Mouse (Mus musculus): ENCODE measurements at regions not wholly inside any gene's neighbourhood (a gene's known extent, or its start where the extent isn't known, plus 50 kb on each side); places are given as distances from the start of the nearest gene placed in this dataset.

DNA sequence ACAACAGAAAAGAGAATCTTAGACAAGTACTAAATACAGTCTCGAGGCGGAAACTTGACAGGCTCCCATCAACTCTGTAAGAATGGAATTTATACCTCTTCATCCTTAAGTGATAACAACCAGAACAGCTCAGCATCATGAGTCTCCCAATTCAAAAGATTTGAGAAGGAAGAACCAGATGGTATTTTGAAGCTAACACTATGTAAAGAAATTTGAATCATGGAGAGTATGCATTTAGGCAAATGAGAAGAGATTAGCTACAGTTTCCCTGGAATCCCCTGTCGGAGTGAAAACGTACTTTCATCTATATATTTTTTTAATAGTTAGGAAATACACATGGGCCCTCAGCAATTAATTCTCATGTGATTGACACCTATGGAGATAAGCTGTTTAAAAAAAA is 140.9 kb downstream of the Nrip1 start:
- DNase-seq, result no peak
- intact Hi-C loops (cut with DNase I; ENCODE audit: low total_unique reads), result no loop called here

GRCm38 (mm10) chr16:76232174-76232573 is 141.5 kb downstream of the Nrip1 start:
- no peak for DNase-seq
- intact Hi-C loops (cut with DNase I; ENCODE audit: low total_unique reads), result no loop called here

GRCm38 (mm10) chr16:76230516-76231302 is 142.9 kb downstream of the Nrip1 start:
- intact Hi-C loops (cut with DNase I; ENCODE audit: low total_unique reads), result no loop called here
- DNase-seq, result no peak

DNA sequence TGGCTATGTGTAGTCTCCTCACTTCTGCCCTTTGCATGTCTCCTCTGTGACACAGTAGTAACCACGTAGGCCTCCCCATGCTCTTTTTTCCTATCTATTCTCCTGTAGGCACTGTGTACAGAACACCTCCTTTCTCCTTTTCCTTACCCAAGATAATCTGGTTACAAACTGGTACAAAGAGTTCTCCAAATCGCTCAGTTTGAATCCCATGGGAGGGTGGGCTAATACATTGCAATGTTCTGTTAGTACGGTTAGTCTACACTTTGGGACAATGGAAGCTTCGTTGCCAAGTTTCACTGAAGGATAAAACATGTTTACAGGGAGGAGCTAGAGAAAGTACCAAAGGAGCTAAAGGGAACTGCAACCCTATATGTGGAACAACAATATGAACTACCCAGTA is 145.2 kb downstream of the Nrip1 start:
- DNase-seq, result no peak
- intact Hi-C loops (cut with DNase I; ENCODE audit: low total_unique reads), result no loop called here

DNA sequence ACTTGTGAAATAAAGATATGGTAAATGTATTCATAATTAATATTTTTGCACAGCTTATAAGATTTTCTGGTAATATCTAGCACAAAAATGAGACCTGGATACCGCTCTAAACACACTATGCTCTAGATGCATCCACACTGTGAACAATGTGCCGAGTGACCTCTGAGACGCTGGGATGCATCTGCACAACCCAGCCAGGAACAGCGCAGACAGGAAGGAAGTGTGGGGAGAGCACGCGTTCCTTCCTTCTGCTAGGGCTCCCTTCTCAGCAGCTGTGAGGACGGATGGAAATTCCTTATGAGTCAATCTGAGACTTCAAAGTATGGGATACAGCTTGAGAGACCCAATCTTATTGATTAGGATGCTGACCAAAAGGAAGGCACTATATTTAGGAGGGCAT is 147.2 kb downstream of the Nrip1 start:
- intact Hi-C loops (cut with DNase I; ENCODE audit: low total_unique reads), result no loop called here
- no peak for DNase-seq

GRCm38 (mm10) chr16:76225587-76226226 is 147.9 kb downstream of the Nrip1 start:
- intact Hi-C loops (cut with DNase I; ENCODE audit: low total_unique reads), result no loop called here
- no peak for DNase-seq

- intact Hi-C loops (cut with DNase I; ENCODE audit: low total_unique reads), result no loop called here
- DNase-seq, result no peak
These were observed 148.6 kb downstream of the Nrip1 start for GRCm38 (mm10) chr16:76224901-76225586.

DNA sequence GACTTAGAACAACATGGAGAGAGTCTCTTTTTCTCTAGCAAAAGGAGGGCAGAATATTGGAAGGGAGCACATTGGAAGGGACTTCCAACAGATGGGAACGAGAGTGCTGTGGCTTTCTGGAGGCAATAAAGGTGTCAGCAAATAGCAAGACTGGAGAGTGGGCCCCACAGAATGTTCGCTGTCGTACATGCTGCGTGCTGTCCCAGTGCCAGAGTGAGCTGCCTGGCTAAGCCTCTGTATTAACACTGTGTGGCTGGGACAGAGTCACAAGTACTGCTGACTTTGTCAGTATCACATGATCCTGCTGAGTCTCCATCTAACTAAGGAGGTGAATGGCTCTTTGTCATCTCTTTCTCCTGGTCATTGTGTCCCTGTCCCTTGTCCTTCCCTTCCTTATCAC is 149.9 kb downstream of the Nrip1 start:
- intact Hi-C loops (cut with DNase I; ENCODE audit: low total_unique reads), result no loop called here
- no peak for DNase-seq

DNA sequence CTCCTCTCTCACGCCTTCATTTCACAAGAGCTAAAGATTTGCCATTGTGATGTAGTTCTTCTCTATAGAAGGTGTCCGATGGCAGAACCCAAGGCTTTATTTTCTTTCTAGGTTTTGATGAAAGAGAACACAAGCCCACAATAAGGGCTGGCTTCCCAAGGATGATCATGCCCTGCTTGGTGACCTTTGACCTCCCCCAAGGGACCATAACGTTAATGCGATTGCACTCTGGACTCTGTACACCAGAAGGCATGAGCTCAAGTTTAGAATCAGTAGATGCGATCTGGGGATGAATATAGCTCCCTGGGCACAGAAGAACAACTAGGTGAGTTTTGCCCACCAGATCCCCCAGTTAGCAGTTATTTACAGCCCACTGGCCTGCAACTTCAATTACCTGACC is 150.7 kb downstream of the Nrip1 start:
- no peak for DNase-seq
- intact Hi-C loops (cut with DNase I; ENCODE audit: low total_unique reads), result no loop called here

DNA sequence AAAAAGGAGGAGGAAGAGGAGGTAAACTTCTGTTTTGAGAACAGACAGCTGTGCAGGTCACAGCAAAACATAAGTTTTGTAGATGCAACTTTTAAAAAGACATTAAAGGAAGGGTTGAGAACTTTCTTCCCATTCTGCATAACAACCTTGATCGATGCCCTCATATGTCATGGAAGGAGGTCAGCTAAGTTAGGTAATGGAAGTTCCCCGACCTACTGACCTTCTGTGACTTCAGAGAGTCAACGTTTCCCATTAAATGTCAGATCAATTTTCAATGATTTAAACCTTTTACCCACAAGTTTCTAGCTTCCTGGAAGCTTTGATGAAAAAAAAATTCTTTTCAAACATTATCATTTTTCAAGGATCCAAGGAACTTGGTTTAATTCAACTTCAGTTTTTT is 153.2 kb downstream of the Nrip1 start:
- intact Hi-C loops (cut with DNase I; ENCODE audit: low total_unique reads), result no loop called here
- DNase-seq, result no peak

- intact Hi-C loops (cut with DNase I; ENCODE audit: low total_unique reads), result no loop called here
- no peak for DNase-seq
These were observed 154.4 kb downstream of the Nrip1 start for GRCm38 (mm10) chr16:76219233-76219632.

DNA sequence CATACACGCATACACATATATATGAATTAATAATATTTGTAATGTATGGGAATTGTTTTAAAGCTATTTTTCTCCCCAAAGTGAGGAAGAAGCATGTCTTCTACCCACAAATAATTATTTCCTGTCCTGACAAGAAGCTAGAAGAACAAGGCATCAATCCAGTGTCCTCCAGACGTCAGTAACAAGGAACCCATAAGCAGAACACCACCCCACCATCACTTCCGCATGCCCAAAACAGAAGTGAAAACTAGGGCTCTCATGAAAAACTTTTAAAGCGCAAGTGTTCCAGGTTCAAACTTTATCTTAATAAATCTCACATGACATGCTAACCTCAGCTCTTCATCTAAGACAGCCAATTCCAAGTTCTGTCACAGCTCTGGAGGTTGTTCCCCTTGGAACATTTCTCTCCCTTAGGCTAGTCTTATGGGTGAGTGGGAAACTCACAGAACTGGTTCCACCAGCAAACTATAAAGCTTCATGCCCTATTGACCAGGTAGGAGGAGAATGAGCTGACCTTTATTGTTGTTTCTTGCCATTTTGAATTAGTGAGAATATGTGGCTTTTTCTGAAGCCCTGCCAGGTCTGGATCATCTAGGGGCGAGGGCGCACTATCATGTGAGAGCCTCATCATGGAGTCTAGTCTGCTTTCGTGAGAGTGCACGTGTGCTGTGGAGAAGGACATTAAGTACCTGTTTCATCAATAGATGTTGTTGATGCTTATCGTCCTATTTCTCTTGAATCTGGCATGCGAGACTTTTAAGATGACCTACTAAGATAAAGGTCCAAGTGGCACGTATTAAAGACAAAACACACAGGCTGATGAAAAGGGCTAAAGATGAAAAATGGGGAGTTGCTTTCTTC is 155.1 kb downstream of the Nrip1 start:
- no peak for DNase-seq
- intact Hi-C loops (cut with DNase I; ENCODE audit: low total_unique reads), result no loop called here

DNA sequence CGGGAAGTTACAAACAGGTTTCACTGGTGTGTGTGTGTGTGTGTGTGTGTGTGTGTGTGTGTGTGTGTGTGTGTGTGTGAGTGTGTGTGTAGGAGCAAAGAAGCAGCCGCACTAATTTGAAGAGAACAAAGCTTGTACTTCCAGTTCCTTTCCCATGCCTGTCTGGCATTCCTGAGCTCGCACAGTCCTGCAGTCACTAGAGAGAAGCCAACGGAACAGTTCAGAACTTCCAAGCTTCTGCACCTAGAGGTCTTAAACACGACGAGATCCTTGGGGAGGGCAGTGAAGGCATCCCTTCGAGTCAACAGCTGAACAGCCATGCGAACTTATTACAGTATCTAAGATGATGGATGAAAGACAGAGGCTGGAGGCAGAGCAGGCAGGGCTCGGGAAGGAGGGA is 157.4 kb downstream of the Nrip1 start:
- intact Hi-C loops (cut with DNase I; ENCODE audit: low total_unique reads), result no loop called here
- DNase-seq, result no peak

DNA sequence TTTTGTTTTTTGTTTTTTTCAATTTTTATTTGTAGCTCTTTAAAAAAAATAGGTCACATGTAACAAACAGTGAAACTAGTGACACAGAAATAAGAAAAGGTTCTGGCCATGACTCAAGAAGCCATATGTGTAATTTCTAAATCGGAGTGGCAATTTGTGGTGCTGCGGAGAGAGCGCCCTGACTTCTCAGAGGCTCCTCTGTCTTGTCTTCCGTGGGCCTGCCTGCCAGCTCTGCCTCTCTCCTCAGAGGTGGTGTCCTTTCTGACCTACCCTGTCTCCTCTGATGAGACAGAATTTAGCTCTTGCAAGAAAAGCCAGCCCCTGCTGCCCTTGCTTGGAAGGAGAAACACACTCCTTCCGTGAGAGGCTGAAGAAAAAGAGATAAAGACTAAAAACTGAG is 158.1 kb downstream of the Nrip1 start:
- DNase-seq, result no peak
- intact Hi-C loops (cut with DNase I; ENCODE audit: low total_unique reads), result no loop called here

DNA sequence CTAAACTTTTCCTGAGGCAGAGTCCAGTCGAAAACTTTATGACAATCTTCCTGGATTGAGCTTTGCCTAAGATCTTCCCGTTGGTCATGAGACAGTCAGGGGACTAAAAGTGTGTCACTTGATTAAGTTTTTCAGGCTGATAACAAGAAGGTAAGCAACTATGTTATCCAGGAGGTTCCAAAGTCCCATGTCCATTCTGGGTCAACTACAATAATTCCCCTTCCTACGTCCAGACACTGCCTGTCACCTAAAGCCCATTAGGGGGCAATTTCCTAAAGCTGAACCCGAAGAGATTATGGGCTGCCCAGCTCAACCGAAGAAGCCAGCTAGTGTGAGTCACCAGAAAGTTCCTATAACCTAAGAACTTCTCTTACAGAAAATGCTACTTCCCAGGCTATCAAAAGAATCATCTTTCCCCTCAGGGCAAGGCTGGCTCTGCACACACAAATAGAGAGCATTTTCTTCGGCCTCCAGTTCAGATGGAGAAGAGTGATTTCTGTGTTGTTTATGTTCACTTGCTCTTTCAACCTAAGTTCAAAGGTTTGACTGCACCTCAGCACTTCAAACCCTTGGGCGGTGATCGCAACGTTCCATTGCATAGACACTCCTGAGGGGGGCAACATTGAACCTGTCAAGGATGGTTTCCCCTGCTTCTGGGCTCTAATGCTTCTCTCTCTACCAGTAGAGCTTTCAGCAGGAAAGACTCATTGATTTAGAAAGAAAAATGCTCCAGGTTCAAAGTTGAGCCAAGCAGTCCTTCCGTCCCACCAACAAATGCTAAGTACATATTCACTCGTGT is 171.7 kb downstream of the Nrip1 start:
- peak; percentile 10 for DNase-seq
- intact Hi-C loops (cut with DNase I; ENCODE audit: low total_unique reads), result loop anchor here (10.0 kb wide), 1 partner anchor 583 kb away; no protein-coding TSS in a partner anchor

- no peak for DNase-seq
- intact Hi-C loops (cut with DNase I; ENCODE audit: low total_unique reads), result loop anchor here (10.0 kb wide), 1 partner anchor 584 kb away; no protein-coding TSS in a partner anchor
These were observed 172.6 kb downstream of the Nrip1 start for GRCm38 (mm10) chr16:76200801-76201728.

GRCm38 (mm10) chr16:76200268-76200667 is 173.4 kb downstream of the Nrip1 start:
- DNase-seq, result peak; percentile 17
- intact Hi-C loops (cut with DNase I; ENCODE audit: low total_unique reads), result loop anchor here (10.0 kb wide), 1 partner anchor 585 kb away; no protein-coding TSS in a partner anchor

DNA sequence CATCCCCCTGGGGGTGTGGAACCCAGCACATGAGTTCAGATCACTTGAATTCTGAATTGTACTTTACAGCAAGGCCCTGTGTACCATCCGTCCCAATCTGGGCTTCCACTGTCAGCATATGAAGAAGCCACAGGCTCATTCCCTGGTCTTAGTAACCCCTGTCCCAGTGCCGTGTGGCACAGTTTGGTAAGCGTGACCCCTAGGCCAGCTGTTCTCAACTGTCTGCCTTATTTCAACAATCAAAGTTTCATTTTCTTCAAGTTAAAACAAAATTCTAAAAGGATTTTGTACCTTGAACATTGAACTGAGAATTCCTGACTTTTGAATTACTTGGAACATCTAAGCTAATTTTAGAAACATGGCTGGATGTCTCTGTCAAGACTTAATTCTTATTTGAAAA is 174.6 kb downstream of the Nrip1 start:
- no peak for DNase-seq
- intact Hi-C loops (cut with DNase I; ENCODE audit: low total_unique reads), result no loop called here

Data from gastrocnemius, postnatal 14 days (tissue).